Mouse (Mus musculus): ENCODE measurements at regions not wholly inside any gene's neighbourhood (a gene's known extent, or its start where the extent isn't known, plus 50 kb on each side); places are given as distances from the start of the nearest gene placed in this dataset.

- peak; percentile 44 for DNase-seq
Measured at GRCm38 (mm10) chr11:42067788-42068187, 67.1 kb upstream of the Gabrg2 start.

DNA sequence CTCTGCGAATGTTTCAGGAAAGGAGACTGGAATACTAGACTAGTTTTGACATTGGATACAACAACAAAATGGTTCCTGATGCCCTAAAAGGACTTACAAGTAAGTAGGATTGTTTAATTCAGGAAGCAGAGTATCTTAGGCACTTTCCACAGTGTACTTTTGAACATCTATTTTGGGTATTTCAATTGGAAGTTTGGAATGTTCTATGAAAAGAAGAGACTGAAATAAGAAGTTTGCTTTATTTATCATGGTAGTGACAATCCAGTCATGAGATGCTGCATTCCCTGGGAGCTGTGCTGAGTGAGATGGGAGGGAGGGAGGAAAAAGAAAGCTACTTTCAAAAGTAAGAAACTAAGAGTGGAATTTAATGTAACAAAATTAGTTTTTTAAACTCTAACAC lies 50.9 kb upstream of the Gabrg2 start:
- no peak for DNase-seq

All from cerebellum, adult 8-10 months (tissue).